Mouse (Mus musculus): Measurements from ENCODE around the gene Pcp4l1.

The Pcp4l1 gene

GRCm38 (mm10) chr1:171135600-171135999 lies 60.5 kb downstream of the Pcp4l1 start:
- DNase-seq (ENCODE audit: low spot score): no peak

- DNase-seq (ENCODE audit: low spot score): no peak
Observed at GRCm38 (mm10) chr1:171130971-171131370, 65.1 kb downstream of the Pcp4l1 start.

- DNase-seq (ENCODE audit: low spot score): no peak
Observed at GRCm38 (mm10) chr1:171129251-171129650, 66.8 kb downstream of the Pcp4l1 start.

GRCm38 (mm10) chr1:171124398-171124797 lies 71.7 kb downstream of the Pcp4l1 start:
- no peak for DNase-seq (ENCODE audit: low spot score)

Measured in ovary, postnatal 10 days (tissue).